Comparison of ENCODE assay signal across 10 mouse cellular contexts in the genomic region with DNA sequence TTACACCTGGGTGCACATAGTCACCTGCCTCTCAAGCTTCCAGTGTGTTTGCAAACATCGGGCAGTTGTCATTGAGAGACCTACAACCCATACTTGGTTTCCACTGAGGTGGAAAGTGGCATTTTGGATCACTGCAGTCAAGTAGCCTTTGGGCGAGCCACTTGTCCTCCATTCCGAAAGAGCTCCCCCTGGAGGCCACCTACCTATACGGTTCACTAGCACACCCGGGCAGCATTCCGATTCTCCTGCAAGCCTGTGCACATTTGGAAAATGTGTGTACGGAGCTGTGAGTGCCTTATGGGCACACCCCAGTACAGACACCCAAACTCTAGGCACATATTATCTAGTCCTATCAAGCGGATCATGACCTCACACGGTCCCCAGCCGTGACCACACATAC. TPM values are rescaled to one million over a fixed set of nuclear protein-coding genes. Genes with fewer than 3 reads are reported as not detected.
DNase-seq lines count a peak whose midpoint lies in the region; ATAC-seq and TF ChIP-seq lines count a peak whose summit lies in the region.
"Had no signal": no experiment of that assay in that cellular context is flagged by ENCODE, and none has a peak within 500 bp of the region (broad histone marks: within the 10 kb centered on the region; RNA-seq: fewer than 3 reads in every experiment).

No protein-coding gene starts in this region.

- peak; percentile 30; the same call in 1 of the 2 replicates for TF ChIP-seq CTCF in lung, adult 2 months (IDR thresholded peaks at IDR 0.05; ENCODE audit: insufficient read depth, low read length)

- no peaks in the 10 kb centered on the region for H3K36me3 ChIP-seq in liver, embryonic 12.5 days

- no peaks in the 10 kb centered on the region for H3K4me1 ChIP-seq in lung, adult 2 months (ENCODE audit: control insufficient read depth, insufficient read depth, low read length)
- H3K4me1 ChIP-seq in liver, embryonic 12.5 days = no peaks in the 10 kb centered on the region
- H3K4me1 ChIP-seq: midbrain, embryonic 12.5 days had no signal

- WGBS in lung, adult 2 months = 43% methylated on average over 10 of the region's 10 CpGs
- WGBS in liver, embryonic 12.5 days (ENCODE audit: insufficient replicate concordance) = 28% methylated on average over 10 of the region's 10 CpGs

- H3K27me3 ChIP-seq in liver, embryonic 12.5 days (replicated peaks) = peaks cover 5% of the 10 kb centered on the region
- H3K27me3 ChIP-seq: midbrain, embryonic 12.5 days had no signal

- DNase-seq in cerebellum, postnatal 14 days = peak; percentile 33 to 57
- no peak for DNase-seq in cerebellum, adult 11-12 months
- no peak for DNase-seq in lung, adult 2 months
- DNase-seq in lung, postnatal 14 days = no peak
- DNase-seq in ZHBTc4 (ENCODE audit: low read depth, low spot score) = peak; percentile 62
- DNase-seq in urinary bladder, postnatal 4 days (ENCODE audit: low spot score in 2 of 2) = no peak
- no peak for DNase-seq in gastrocnemius, postnatal 4 days (ENCODE audit: low spot score in 2 of 2)
- DNase-seq: cerebellum, adult 8-10 months had no signal

- H3K4me3 ChIP-seq in lung, adult 2 months (replicated peaks; ENCODE audit: extremely low read depth, low read depth, low read length) = no peak overlapping the region
- no peak overlapping the region for H3K4me3 ChIP-seq in liver, embryonic 12.5 days
- H3K4me3 ChIP-seq: midbrain, embryonic 12.5 days had no signal

- 0 out of 2 replicates have a peak, but pooled peaks cover 5% of the 10 kb centered on the region for H3K9me3 ChIP-seq in liver, embryonic 12.5 days (replicated peaks)

- no peak for TF ChIP-seq POLR2A in lung, adult 2 months (IDR thresholded peaks at IDR 0.05; ENCODE audit: borderline replicate concordance, extremely low read depth, low read depth, low read length)

- no peak overlapping the region for H3K27ac ChIP-seq in liver, embryonic 12.5 days
- H3K27ac ChIP-seq: midbrain, embryonic 12.5 days had no signal

- H3K4me2 ChIP-seq in liver, embryonic 12.5 days = no peak overlapping the region
- H3K4me2 ChIP-seq: midbrain, embryonic 12.5 days had no signal

- ATAC-seq in liver, embryonic 12.5 days = peak; percentile 51; the same call in 1 of the 2 replicates

- H3K9ac ChIP-seq in liver, embryonic 12.5 days = no peak overlapping the region
- H3K9ac ChIP-seq: midbrain, embryonic 12.5 days had no signal

RNA-seq across cellular contexts. Expression of a gene that starts 38.4 kb away (rescaled TPM):
- 0.03 TPM in 1 of 2 replicates, not detected in the other for polyA plus RNA-seq in lung, adult 2 months (2012; rRNA removed)
- 0.07 and 0.11 TPM in 2 replicates for polyA plus RNA-seq in liver, embryonic 12.5 days (2016; fragmentation: Nextera tagmentation; extraction: Ambion mirVana)
- under 1 TPM; 0.26 to 0.27 TPM for total RNA-seq in gastrocnemius, postnatal 4 days (2021)

Comparison
In these comparisons a context has a peak if more than half of its experiments do, and no peak if none do; other contexts are left out.
1. DNase-seq: peak in cerebellum, postnatal 14 days (2 of 2) and ZHBTc4 (single experiment); none in cerebellum, adult 11-12 months (single experiment), lung, adult 2 months (single experiment), lung, postnatal 14 days (single experiment), urinary bladder, postnatal 4 days (0 of 2) and gastrocnemius, postnatal 4 days (0 of 2).